Mouse (Mus musculus): ENCODE data around the gene Ctnnbip1.

GRCm38 (mm10) chr4:149518351-149519220 is 550 bp downstream of the Ctnnbip1 start:
- TF ChIP-seq CTCF (IDR thresholded peaks at IDR 0.05), result no peak
- TF ChIP-seq EP300 (IDR thresholded peaks at IDR 0.05), result no peak
